Mouse (Mus musculus) heart, embryonic 10.5 days (tissue): ENCODE results near the gene Anks1b. TPM values are rescaled to one million over a fixed set of nuclear protein-coding genes. Genes with fewer than 3 reads are reported as not detected.

Experiments used
- DNase-seq: peaks from one replicate; pipeline ENCODE4 v3.0.0-alpha.2; 2017; ENCODE audit warnings: low spot score
- H3K27ac ChIP-seq: fragments of 300-500 bp; sonication (generic); 2 replicates; pipeline ENCODE4 v1.5.1; 2016; ENCODE audit warnings: mild to moderate bottlenecking
- H3K27me3 ChIP-seq: fragments of 300-500 bp; sonication (generic); 2 replicates; pipeline ENCODE4 v1.6.1; 2016; ENCODE audit warnings: mild to moderate bottlenecking; ENCODE audit not compliant: poor library complexity, insufficient read depth, severe bottlenecking
- H3K36me3 ChIP-seq: fragments of 300-500 bp; sonication (generic); 2 replicates; pipeline ENCODE4 v1.6.1; 2016; ENCODE audit warnings: mild to moderate bottlenecking, moderate library complexity
- H3K4me1 ChIP-seq: fragments of 300-500 bp; sonication (generic); 2 replicates; pipeline ENCODE4 v1.6.1; 2016; ENCODE audit warnings: mild to moderate bottlenecking
- H3K4me3 ChIP-seq: fragments of 300-500 bp; sonication (generic); 2 replicates; pipeline ENCODE4 v1.5.1; 2016; ENCODE audit warnings: mild to moderate bottlenecking, moderate library complexity
- H3K9me3 ChIP-seq: fragments of 300-500 bp; sonication (generic); 2 replicates; pipeline ENCODE4 v1.6.1; 2016; ENCODE audit warnings: mild to moderate bottlenecking, moderate library complexity
- WGBS: fragments of 180-500 bp; shearing (Covaris S2); methylation state at CpG from one replicate; pipeline ENCODE4 v1.1.7; 2016; 5-methylcytosine and 5-hydroxymethylcytosine counted together
- polyA plus RNA-seq: library from polyadenylated mRNA; unstranded; fragments of >200 nt; fragmentation: Nextera tagmentation; extraction: Ambion mirVana; gene quantifications from 2 replicates; pipeline ENCODE4 v1.2.1, GENCODE M21; 2016

Anks1b gene
- polyA plus RNA-seq, 1 experiment from 2014 or later: 0.05 TPM

- Histone ChIP-seq H3K4me1 (no peaks in the 10 kb centered on the region), H3K27me3 (no peaks in the 10 kb centered on the region), H3K9me3 (no peaks in the 10 kb centered on the region), H3K27ac (no peak overlapping the region), H3K4me3 (no peak overlapping the region), H3K36me3 (no peaks in the 10 kb centered on the region)
- 88% methylated on average over 15 of the region's 15 CpGs for WGBS
- no peak for DNase-seq
Observed at GRCm38 (mm10) chr10:90953103-90953709, 1079.9 kb downstream of the Anks1b start.

GRCm38 (mm10) chr10:90953821-90954220 lies 1080.5 kb downstream of the Anks1b start:
- H3K9me3 ChIP-seq: no peaks in the 10 kb centered on the region
- WGBS: 88% methylated on average over 6 of the region's 6 CpGs

GRCm38 (mm10) chr10:90960374-90960773 lies 1087.1 kb downstream of the Anks1b start:
- 73% methylated on average over 7 of the region's 7 CpGs for WGBS
- H3K4me3 ChIP-seq: no peak overlapping the region
- no peak overlapping the region for H3K27ac ChIP-seq
- no peaks in the 10 kb centered on the region for H3K36me3 ChIP-seq
- no peak for DNase-seq
- H3K27me3 ChIP-seq: peaks cover 15% of the 10 kb centered on the region
- no peaks in the 10 kb centered on the region for H3K9me3 ChIP-seq
- H3K4me1 ChIP-seq: no peaks in the 10 kb centered on the region

More at GRCm38 (mm10) chr10:90953821-90954220, 1080.5 kb downstream of the Anks1b start:
- Histone ChIP-seq H3K36me3 (no peaks in the 10 kb centered on the region), H3K27me3 (no peaks in the 10 kb centered on the region), H3K4me3 (no peak overlapping the region), H3K4me1 (no peaks in the 10 kb centered on the region), H3K27ac (no peak overlapping the region)
- DNase-seq: no peak

GRCm38 (mm10) chr10:90964511-90964910 lies 1091.2 kb downstream of the Anks1b start:
- no peak overlapping the region for H3K27ac ChIP-seq
- H3K27me3 ChIP-seq: peaks cover 56% of the 10 kb centered on the region
- H3K9me3 ChIP-seq: no peaks in the 10 kb centered on the region
- H3K4me1 ChIP-seq: peaks cover 10% of the 10 kb centered on the region
- WGBS: 27% methylated on average over 9 of the region's 9 CpGs
- no peak overlapping the region for H3K4me3 ChIP-seq
- H3K36me3 ChIP-seq: no peaks in the 10 kb centered on the region
- no peak for DNase-seq

- WGBS: 61% methylated on average over 14 of the region's 14 CpGs
- DNase-seq: no peak
- peaks cover 16% of the 10 kb centered on the region for H3K4me1 ChIP-seq
- peaks cover 67% of the 10 kb centered on the region for H3K27me3 ChIP-seq
- no peak overlapping the region for H3K4me3 ChIP-seq
- H3K27ac ChIP-seq: no peak overlapping the region
- H3K9me3 ChIP-seq: no peaks in the 10 kb centered on the region
- no peaks in the 10 kb centered on the region for H3K36me3 ChIP-seq
Observed at GRCm38 (mm10) chr10:90965671-90966315, 1092.5 kb downstream of the Anks1b start.

- no peak for DNase-seq
- Histone ChIP-seq H3K27me3 (peaks cover 67% of the 10 kb centered on the region), H3K4me3 (no peak overlapping the region)
Observed at GRCm38 (mm10) chr10:90966821-90967220, 1093.5 kb downstream of the Anks1b start.

GRCm38 (mm10) chr10:90968247-90968646 lies 1094.9 kb downstream of the Anks1b start:
- Histone ChIP-seq H3K9me3 (no peaks in the 10 kb centered on the region), H3K27me3 (peaks cover 69% of the 10 kb centered on the region), H3K27ac (no peak overlapping the region), H3K36me3 (no peaks in the 10 kb centered on the region), H3K4me1 (peaks cover 16% of the 10 kb centered on the region), H3K4me3 (no peak overlapping the region)
- no peak for DNase-seq
- WGBS: 90% methylated on average over 10 of the region's 10 CpGs

More at GRCm38 (mm10) chr10:90966821-90967220, 1093.5 kb downstream of the Anks1b start:
- Histone ChIP-seq H3K4me1 (peaks cover 16% of the 10 kb centered on the region), H3K9me3 (no peaks in the 10 kb centered on the region), H3K27ac (no peak overlapping the region), H3K36me3 (no peaks in the 10 kb centered on the region)
- WGBS: 12% methylated on average over 9 of the region's 9 CpGs

GRCm38 (mm10) chr10:90969355-90970174 lies 1096.3 kb downstream of the Anks1b start:
- WGBS: 4% methylated on average over 72 of the region's 72 CpGs
- Histone ChIP-seq H3K4me1 (peaks cover 16% of the 10 kb centered on the region), H3K9me3 (no peaks in the 10 kb centered on the region), H3K36me3 (no peaks in the 10 kb centered on the region), H3K27me3 (peaks cover 78% of the 10 kb centered on the region), H3K27ac (peak overlapping the region; percentile 36; the same call in 1 of the 2 replicates), H3K4me3 (peak overlapping the region; percentile 66)
- no peak for DNase-seq

GRCm38 (mm10) chr10:90970560-90970959 lies 1097.3 kb downstream of the Anks1b start:
- no peaks in the 10 kb centered on the region for H3K36me3 ChIP-seq
- no peak for DNase-seq
- H3K9me3 ChIP-seq: no peaks in the 10 kb centered on the region
- H3K4me3 ChIP-seq: no peak overlapping the region
- 44% methylated on average over 4 of the region's 4 CpGs for WGBS
- H3K27me3 ChIP-seq: peaks cover 77% of the 10 kb centered on the region
- H3K27ac ChIP-seq: no peak overlapping the region
- H3K4me1 ChIP-seq: peaks cover 16% of the 10 kb centered on the region

- no peak overlapping the region for H3K4me3 ChIP-seq
- 71% methylated on average over 2 of the region's 2 CpGs for WGBS
- H3K27ac ChIP-seq: no peak overlapping the region
- H3K36me3 ChIP-seq: no peaks in the 10 kb centered on the region
- H3K9me3 ChIP-seq: no peaks in the 10 kb centered on the region
- peaks cover 10% of the 10 kb centered on the region for H3K4me1 ChIP-seq
- H3K27me3 ChIP-seq: peaks cover 46% of the 10 kb centered on the region
- DNase-seq: no peak
Observed at GRCm38 (mm10) chr10:90974084-90974483, 1100.8 kb downstream of the Anks1b start.

- Histone ChIP-seq H3K36me3 (no peaks in the 10 kb centered on the region), H3K27ac (no peak overlapping the region), H3K27me3 (peaks cover 42% of the 10 kb centered on the region), H3K4me1 (peaks cover 6% of the 10 kb centered on the region), H3K4me3 (no peak overlapping the region), H3K9me3 (no peaks in the 10 kb centered on the region)
- 73% methylated on average over 6 of the region's 6 CpGs for WGBS
- DNase-seq: no peak
Observed at GRCm38 (mm10) chr10:90974491-90974890, 1101.2 kb downstream of the Anks1b start.

GRCm38 (mm10) chr10:90981811-90982210 lies 1108.5 kb downstream of the Anks1b start:
- H3K27me3 ChIP-seq: no peaks in the 10 kb centered on the region
- H3K4me3 ChIP-seq: no peak overlapping the region
- 80% methylated on average over 4 of the region's 4 CpGs for WGBS
- H3K36me3 ChIP-seq: no peaks in the 10 kb centered on the region; the same call in 1 of the 2 replicates
- H3K4me1 ChIP-seq: no peaks in the 10 kb centered on the region
- H3K27ac ChIP-seq: no peak overlapping the region
- DNase-seq: peak; percentile 13
- 0 out of 2 replicates have a peak, but pooled peaks cover 4% of the 10 kb centered on the region for H3K9me3 ChIP-seq

- Histone ChIP-seq H3K36me3 (no peaks in the 10 kb centered on the region; the same call in 1 of the 2 replicates), H3K27me3 (no peaks in the 10 kb centered on the region), H3K4me3 (no peak overlapping the region), H3K4me1 (no peaks in the 10 kb centered on the region), H3K27ac (no peak overlapping the region), H3K9me3 (0 out of 2 replicates have a peak, but pooled peaks cover 4% of the 10 kb centered on the region)
- DNase-seq: no peak
- WGBS: 85% methylated on average over 8 of the region's 8 CpGs
Observed at GRCm38 (mm10) chr10:90983046-90983445, 1109.7 kb downstream of the Anks1b start.
